Mouse (Mus musculus): ENCODE measurements around the gene Timm9.

DNA sequence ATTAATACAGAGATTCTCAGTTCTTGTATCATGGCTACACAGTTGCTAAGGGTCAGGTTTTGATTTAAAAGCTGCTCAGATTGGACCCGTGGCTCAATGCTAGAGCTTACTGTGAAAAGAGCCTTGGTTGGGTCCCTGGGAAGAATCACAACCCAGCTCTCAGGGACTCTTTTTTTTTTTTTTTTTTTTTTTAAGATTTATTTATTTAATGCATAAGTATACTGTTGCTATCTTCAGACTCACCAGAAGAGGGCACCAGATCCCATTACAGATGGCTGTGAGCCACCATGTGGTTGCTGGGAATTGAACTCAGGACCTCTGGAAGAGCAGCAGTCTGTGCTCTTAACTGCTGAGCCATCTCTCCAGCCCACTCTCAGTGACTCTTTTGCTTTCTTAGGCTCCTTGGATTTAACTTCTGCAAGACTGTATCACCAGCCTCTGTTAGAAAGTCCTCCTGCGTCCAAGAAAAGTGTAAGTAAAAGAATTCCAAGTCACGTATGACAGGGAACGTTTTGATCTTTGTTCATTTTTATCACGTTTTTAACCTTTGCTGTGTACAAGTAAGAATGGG, 2.9 kb upstream of the Timm9 start:
- TF ChIP-seq CTCF (conservative IDR thresholded peaks at IDR 0.05 in 1 of 2, IDR thresholded peaks at IDR 0.05 in 1 of 2; ENCODE audit: low read depth in 2 of 2, low read length in 2 of 2) (peak; percentile 20 to 45; a peak in 2 of 4 replicates), CHD1 (IDR thresholded peaks at IDR 0.05; ENCODE audit: low read depth, low read length) (no peak)

Measured in CH12.LX (cell line).